ENCODE assay signal across 9 mouse cellular contexts in the genomic region with DNA sequence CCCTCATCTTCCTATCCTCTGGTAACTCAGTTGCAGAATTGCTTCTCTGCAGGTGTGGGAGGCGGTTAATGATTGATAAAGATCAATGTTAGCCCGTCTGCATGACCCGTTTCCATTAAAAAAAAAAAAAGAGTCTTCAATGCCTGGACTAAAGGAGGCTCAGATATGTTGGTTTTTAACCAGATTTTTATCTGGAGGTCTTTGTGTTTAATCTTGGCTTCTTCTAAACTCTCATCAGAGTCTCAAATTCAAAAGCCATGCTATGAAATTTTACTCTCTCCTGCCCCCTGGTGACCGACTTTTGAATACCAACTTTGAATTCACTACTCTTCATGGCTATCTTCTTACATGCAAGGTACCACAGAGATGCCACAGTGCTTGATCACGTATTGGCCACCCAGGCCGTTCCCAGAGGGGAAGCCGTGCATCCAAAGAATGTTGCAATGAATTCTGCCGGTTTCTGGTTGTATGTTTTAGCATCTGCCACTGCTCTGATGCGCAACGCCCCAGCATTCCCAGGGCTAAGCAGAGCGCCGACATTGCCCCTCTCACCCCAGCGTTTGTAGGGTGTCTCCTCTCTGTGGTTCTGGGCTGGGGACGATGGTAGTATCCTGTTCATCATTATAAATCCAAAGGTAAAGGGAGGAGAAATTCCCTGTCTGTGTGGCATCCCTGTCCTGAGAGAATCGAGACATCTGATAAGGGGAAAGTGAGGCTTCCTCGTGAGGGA.
DNase-seq lines count a peak whose midpoint lies in the region; ATAC-seq and TF ChIP-seq lines count a peak whose summit lies in the region.
"Had no signal": no experiment of that assay in that cellular context is flagged by ENCODE, and none has a peak within 500 bp of the region (broad histone marks: within the 10 kb centered on the region; RNA-seq: fewer than 3 reads in every experiment).

No protein-coding gene starts in this region.

- H3K36me3 ChIP-seq in intestine, embryonic 14.5 days (ENCODE audit: control insufficient read depth, insufficient read depth, low read length), result no peaks in the 10 kb centered on the region
- no peaks in the 10 kb centered on the region for H3K36me3 ChIP-seq in intestine, embryonic 16.5 days (ENCODE audit: control insufficient read depth, insufficient read depth, low read length)
- H3K36me3 ChIP-seq in G1E (replicated peaks), result no peaks in the 10 kb centered on the region
- H3K36me3 ChIP-seq: embryonic facial prominence, embryonic 13.5 days had no signal

- no peaks in the 10 kb centered on the region for H3K9me3 ChIP-seq in intestine, embryonic 14.5 days (ENCODE audit: control insufficient read depth, low read length)
- H3K9me3 ChIP-seq in intestine, embryonic 16.5 days (ENCODE audit: control insufficient read depth, low read length), result no peaks in the 10 kb centered on the region
- no peaks in the 10 kb centered on the region for H3K9me3 ChIP-seq in G1E (replicated peaks)
- H3K9me3 ChIP-seq: embryonic facial prominence, embryonic 13.5 days had no signal

- H3K4me2 ChIP-seq in intestine, embryonic 14.5 days (ENCODE audit: low read length), result no peak overlapping the region
- H3K4me2 ChIP-seq in intestine, embryonic 16.5 days (ENCODE audit: low read depth, low read length), result no peak overlapping the region
- H3K4me2 ChIP-seq: embryonic facial prominence, embryonic 13.5 days had no signal

- no peak overlapping the region for H3K9ac ChIP-seq in intestine, embryonic 14.5 days (ENCODE audit: low read length)
- no peak overlapping the region for H3K9ac ChIP-seq in intestine, embryonic 16.5 days (ENCODE audit: low read depth, low read length)
- H3K9ac ChIP-seq: embryonic facial prominence, embryonic 13.5 days had no signal

- ATAC-seq in intestine, embryonic 14.5 days (replicated peaks; ENCODE audit: low FRiP score, low TSS enrichment, low read depth), result no peak; the same call in 1 of the 2 replicates
- no peak for ATAC-seq in intestine, embryonic 16.5 days
- no peak for ATAC-seq in G1E (ENCODE audit: extremely low read depth, insufficient number of reproducible peaks, low FRiP score, poor library complexity, severe bottlenecking)

- peak; percentile 9; the same call in 1 of the 2 replicates for TF ChIP-seq CTCF in G1E (IDR thresholded peaks at IDR 0.05; ENCODE audit: low read depth, low read length)

- H3K27me3 ChIP-seq in intestine, embryonic 14.5 days (replicated peaks; ENCODE audit: control insufficient read depth, insufficient read depth, low read length), result no peaks in the 10 kb centered on the region
- H3K27me3 ChIP-seq in intestine, embryonic 16.5 days (replicated peaks; ENCODE audit: control insufficient read depth, insufficient read depth, low read length), result no peaks in the 10 kb centered on the region
- H3K27me3 ChIP-seq in G1E (ENCODE audit: insufficient read depth, low read length), result peaks cover 7% of the 10 kb centered on the region; the same call in 1 of the 2 replicates
- H3K27me3 ChIP-seq: embryonic facial prominence, embryonic 13.5 days had no signal

- DNase-seq in intestine, embryonic 14.5 days (ENCODE audit: low spot score), result peak; percentile 89
- DNase-seq in G1E (ENCODE audit: low spot score), result no peak
- peak; percentile 72 for DNase-seq in cerebellum, adult 9-10 months
- DNase-seq in heart, adult 8-10 months (ENCODE audit: low spot score), result peak; percentile 84
- DNase-seq in left cerebral cortex, adult 11 months (ENCODE audit: low spot score), result peak; percentile 51
- peak; percentile 44 to 67 for DNase-seq in natural killer cell, adult 2 months (ENCODE audit: low spot score in 2 of 2)
- DNase-seq in urinary bladder, postnatal 36 days (ENCODE audit: low spot score in 2 of 2), result peak; percentile 67 to 71

- 56% methylated on average over 16 of the region's 16 CpGs for WGBS in intestine, embryonic 14.5 days
- 56% methylated on average over 16 of the region's 16 CpGs for WGBS in intestine, embryonic 16.5 days

- peaks cover 9% of the 10 kb centered on the region for H3K4me1 ChIP-seq in intestine, embryonic 14.5 days (replicated peaks; ENCODE audit: control insufficient read depth, insufficient read depth, low read length)
- peaks cover 16% of the 10 kb centered on the region for H3K4me1 ChIP-seq in intestine, embryonic 16.5 days (ENCODE audit: control insufficient read depth, insufficient read depth, low read length)
- H3K4me1 ChIP-seq in G1E (ENCODE audit: insufficient read depth, low read depth, low read length), result peaks cover 2% of the 10 kb centered on the region; the same call in 1 of the 2 replicates

- H3K4me3 ChIP-seq in intestine, embryonic 14.5 days (ENCODE audit: low read depth, low read length), result no peak overlapping the region
- no peak overlapping the region for H3K4me3 ChIP-seq in intestine, embryonic 16.5 days (ENCODE audit: low read length)
- H3K4me3 ChIP-seq in G1E (ENCODE audit: low read depth, low read length), result no peak overlapping the region
- H3K4me3 ChIP-seq: embryonic facial prominence, embryonic 13.5 days had no signal

- no peak overlapping the region for H3K27ac ChIP-seq in intestine, embryonic 14.5 days (ENCODE audit: low read depth)
- H3K27ac ChIP-seq in intestine, embryonic 16.5 days (ENCODE audit: low read length), result no peak overlapping the region
- H3K27ac ChIP-seq: embryonic facial prominence, embryonic 13.5 days had no signal
